ENCODE assay signal across 9 mouse cellular contexts in genomic region chr1:170110516-170111332, GRCm38 (mm10). TPM values are rescaled to one million over a fixed set of nuclear protein-coding genes. Genes with fewer than 3 reads are reported as not detected.
DNase-seq lines count a peak whose midpoint lies in the region; ATAC-seq lines count a peak whose summit lies in the region.
"Had no signal": no experiment of that assay in that cellular context is flagged by ENCODE, and none has a peak within 500 bp of the region (broad histone marks: within the 10 kb centered on the region; RNA-seq: fewer than 3 reads in every experiment).

Gene Ddr2 (minus strand): TSS chr1:170110762.

- no peaks in the 10 kb centered on the region for H3K36me3 ChIP-seq in embryonic facial prominence, embryonic 12.5 days
- no peaks in the 10 kb centered on the region for H3K36me3 ChIP-seq in heart, embryonic 12.5 days
- H3K36me3 ChIP-seq in kidney, embryonic 15.5 days, result no peaks in the 10 kb centered on the region

- H3K9ac ChIP-seq in embryonic facial prominence, embryonic 12.5 days, result peak within 1 kb of the TSS; percentile 65
- peak within 1 kb of the TSS; percentile 13; the same call in 1 of the 2 replicates for H3K9ac ChIP-seq in heart, embryonic 12.5 days
- peak within 1 kb of the TSS; percentile 25; the same call in 1 of the 2 replicates for H3K9ac ChIP-seq in kidney, embryonic 15.5 days

- peaks cover 37% of the 10 kb centered on the region for H3K4me1 ChIP-seq in embryonic facial prominence, embryonic 12.5 days
- H3K4me1 ChIP-seq in heart, embryonic 12.5 days (replicated peaks), result 0 out of 2 replicates have a peak, but pooled peaks cover 12% of the 10 kb centered on the region
- 0 out of 2 replicates have a peak, but pooled peaks cover 7% of the 10 kb centered on the region for H3K4me1 ChIP-seq in kidney, embryonic 15.5 days

- peak within 1 kb of the TSS; percentile 96 for H3K27ac ChIP-seq in embryonic facial prominence, embryonic 12.5 days
- H3K27ac ChIP-seq in heart, embryonic 12.5 days (ENCODE audit: poor library complexity, severe bottlenecking), result peak within 1 kb of the TSS; percentile 19
- H3K27ac ChIP-seq in kidney, embryonic 15.5 days, result peak within 1 kb of the TSS; percentile 74

- no peaks in the 10 kb centered on the region for H3K27me3 ChIP-seq in embryonic facial prominence, embryonic 12.5 days
- no peaks in the 10 kb centered on the region for H3K27me3 ChIP-seq in heart, embryonic 12.5 days (replicated peaks)
- no peaks in the 10 kb centered on the region for H3K27me3 ChIP-seq in kidney, embryonic 15.5 days
- H3K27me3 ChIP-seq: Patski had no signal

- peak; percentile 89 for ATAC-seq in embryonic facial prominence, embryonic 12.5 days (ENCODE audit: insufficient number of reproducible peaks, insufficient read depth, low FRiP score, low TSS enrichment)
- no peak for ATAC-seq in heart, embryonic 12.5 days (ENCODE audit: insufficient number of reproducible peaks, low FRiP score)
- no peak; the same call in 1 of the 2 replicates for ATAC-seq in kidney, embryonic 15.5 days (replicated peaks; ENCODE audit: low FRiP score)
- ATAC-seq: Patski had no signal

- no peaks in the 10 kb centered on the region for H3K9me3 ChIP-seq in embryonic facial prominence, embryonic 12.5 days
- H3K9me3 ChIP-seq in heart, embryonic 12.5 days (replicated peaks), result no peaks in the 10 kb centered on the region
- H3K9me3 ChIP-seq in kidney, embryonic 15.5 days (replicated peaks), result no peaks in the 10 kb centered on the region

- peak within 1 kb of the TSS; percentile 65 for H3K4me2 ChIP-seq in embryonic facial prominence, embryonic 12.5 days (replicated peaks)
- H3K4me2 ChIP-seq in heart, embryonic 12.5 days, result peak within 1 kb of the TSS; percentile 37
- H3K4me2 ChIP-seq in kidney, embryonic 15.5 days, result peak within 1 kb of the TSS; percentile 49

- H3K4me3 ChIP-seq in embryonic facial prominence, embryonic 12.5 days, result peak within 1 kb of the TSS; percentile 60
- H3K4me3 ChIP-seq in heart, embryonic 12.5 days, result peak within 1 kb of the TSS; percentile 32
- peak within 1 kb of the TSS; percentile 41 for H3K4me3 ChIP-seq in kidney, embryonic 15.5 days (replicated peaks)

- DNase-seq in right cerebral cortex, postnatal 14 days, result peak; percentile 28
- no peak for DNase-seq in right cerebral cortex, adult 18-20 months
- DNase-seq in mesoderm, embryonic 11.5 days (ENCODE audit: low read depth, low spot score), result peak; percentile 85
- DNase-seq in urinary bladder, postnatal 36 days (ENCODE audit: low spot score in 2 of 2), result peak; percentile 35 to 71
- DNase-seq in frontal cortex, postnatal 14 days (ENCODE audit: low spot score in 2 of 2), result no peak

- WGBS in embryonic facial prominence, embryonic 12.5 days, result 23% methylated on average over 17 of the region's 17 CpGs
- 63% methylated on average over 17 of the region's 17 CpGs for WGBS in heart, embryonic 12.5 days
- WGBS in kidney, embryonic 15.5 days, result 60% methylated on average over 17 of the region's 17 CpGs

RNA-seq across cellular contexts. Expression of gene Ddr2, which starts in this region (rescaled TPM):
- polyA plus RNA-seq in embryonic facial prominence, embryonic 12.5 days (2016; fragmentation: Nextera tagmentation; extraction: Ambion mirVana), result 114 and 119 TPM in 2 replicates
- polyA plus RNA-seq in heart, embryonic 12.5 days (2016; fragmentation: Nextera tagmentation; extraction: Ambion mirVana), result 7.6 and 7.9 TPM in 2 replicates
- polyA plus RNA-seq in kidney, embryonic 15.5 days (2015; fragmentation: Nextera tagmentation; extraction: Ambion mirVana), result 33.3 and 35.0 TPM in 2 replicates

Comparison
In these comparisons a context has a peak if more than half of its experiments do, and no peak if none do; other contexts are left out.
1. DNase-seq: peak in right cerebral cortex, postnatal 14 days (single experiment), mesoderm, embryonic 11.5 days (single experiment) and urinary bladder, postnatal 36 days (2 of 2); none in right cerebral cortex, adult 18-20 months (single experiment) and frontal cortex, postnatal 14 days (0 of 2).
2. H3K27ac ChIP-seq: peak in every context shown above with its lines; median percentile 96 in embryonic facial prominence, embryonic 12.5 days; 74 in kidney, embryonic 15.5 days; 19 in heart, embryonic 12.5 days.
3. H3K9ac ChIP-seq: peak in every context shown above with its lines; median percentile 65 in embryonic facial prominence, embryonic 12.5 days; 25 in kidney, embryonic 15.5 days; 13 in heart, embryonic 12.5 days.
4. Peak in every context shown above with its lines, with median percentiles within 50 percentile points of each other: H3K4me2 ChIP-seq and H3K4me3 ChIP-seq.